Mouse (Mus musculus) limb, embryonic 15.5 days (tissue): ENCODE measurements around the gene Plekha1. TPM values are rescaled to one million over a fixed set of nuclear protein-coding genes. Genes with fewer than 3 reads are reported as not detected.

Source experiments
- ATAC-seq: fragments of 200-750 bp; cut with Nextera tagmentation; 2 replicates; pipeline ENCODE4 v1.8.0; 2017; ENCODE audit warnings: low read depth, moderate TSS enrichment; ENCODE audit not compliant: insufficient number of reproducible peaks, low FRiP score, low TSS enrichment
- H3K27ac ChIP-seq: fragments of 300-500 bp; sonication (generic); 2 replicates; pipeline ENCODE4 v1.5.1; 2015; ENCODE audit warnings: moderate library complexity, mild to moderate bottlenecking, inconsistent platforms
- H3K27me3 ChIP-seq: fragments of 300-500 bp; sonication (generic); 2 replicates; pipeline ENCODE4 v1.6.1; 2015; ENCODE audit warnings: inconsistent platforms
- H3K36me3 ChIP-seq: fragments of 300-500 bp; sonication (generic); 2 replicates; pipeline ENCODE4 v1.6.1; 2015; ENCODE audit warnings: inconsistent platforms
- H3K4me1 ChIP-seq: fragments of 300-500 bp; sonication (generic); 2 replicates; pipeline ENCODE4 v1.6.1; 2015; ENCODE audit warnings: inconsistent platforms
- H3K4me2 ChIP-seq: fragments of 300-500 bp; sonication (generic); 2 replicates; pipeline ENCODE4 v1.6.1; 2015; ENCODE audit warnings: mild to moderate bottlenecking, inconsistent platforms
- H3K4me3 ChIP-seq: fragments of 300-500 bp; sonication (generic); 2 replicates; pipeline ENCODE4 v1.5.1; 2015; ENCODE audit warnings: mild to moderate bottlenecking, inconsistent platforms
- H3K9ac ChIP-seq: fragments of 300-500 bp; sonication (generic); 2 replicates; pipeline ENCODE4 v1.6.1; 2015; ENCODE audit warnings: inconsistent platforms
- H3K9me3 ChIP-seq: fragments of 300-500 bp; sonication (generic); 2 replicates; pipeline ENCODE4 v1.6.1; 2016; ENCODE audit warnings: inconsistent platforms
- WGBS: fragments of 180-500 bp; shearing (Covaris S2); methylation state at CpG from one replicate; pipeline ENCODE4 v1.1.7; 2015; 5-methylcytosine and 5-hydroxymethylcytosine counted together
- polyA plus RNA-seq: library from polyadenylated mRNA; unstranded; fragments of >200 nt; fragmentation: Nextera tagmentation; extraction: Ambion mirVana; gene quantifications from 2 replicates; pipeline ENCODE4 v1.2.1, GENCODE M21; 2015

The Plekha1 gene
- polyA plus RNA-seq, 1 experiment from 2014 or later = 55.0 TPM

GRCm38 (mm10) chr7:130862501-130862900 is 3.1 kb upstream of the Plekha1 start:
- 30% methylated on average over 1 of the region's 1 CpGs for WGBS
- Histone ChIP-seq H3K9ac (no peak overlapping the region), H3K36me3 (no peaks in the 10 kb centered on the region), H3K4me2 (no peak overlapping the region), H3K4me3 (no peak overlapping the region), H3K27ac (no peak overlapping the region), H3K4me1 (peaks cover 24% of the 10 kb centered on the region), H3K27me3 (peaks cover 7% of the 10 kb centered on the region; the same call in 1 of the 2 replicates), H3K9me3 (no peaks in the 10 kb centered on the region)
- ATAC-seq = no peak

DNA sequence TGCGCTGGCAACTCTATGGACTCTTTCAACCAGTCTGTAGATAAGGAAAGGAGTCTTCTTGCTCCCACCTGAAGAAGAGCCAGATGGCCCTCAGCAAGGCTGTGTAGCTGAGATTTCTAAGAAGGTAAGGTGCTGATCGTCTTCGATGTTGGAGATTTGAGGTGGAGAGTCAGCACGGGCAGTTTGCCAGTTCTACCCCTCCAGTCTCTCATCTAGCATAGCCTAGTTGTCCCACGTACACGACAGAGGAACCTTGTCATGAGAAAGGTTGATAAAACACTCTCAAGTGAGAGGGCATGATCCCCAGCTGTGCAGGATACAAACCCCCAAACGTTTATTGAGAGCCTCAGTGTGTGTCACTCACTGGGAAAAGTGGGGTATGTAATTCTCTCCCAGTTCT is 845 bp upstream of the Plekha1 start:
- Histone ChIP-seq H3K27ac (no peak overlapping the region), H3K4me2 (no peak overlapping the region), H3K9ac (no peak overlapping the region), H3K4me3 (no peak overlapping the region), H3K9me3 (no peaks in the 10 kb centered on the region), H3K36me3 (no peaks in the 10 kb centered on the region), H3K27me3 (peaks cover 7% of the 10 kb centered on the region; the same call in 1 of the 2 replicates), H3K4me1 (peaks cover 24% of the 10 kb centered on the region)
- ATAC-seq = no peak
- 79% methylated on average over 7 of the region's 7 CpGs for WGBS

DNA sequence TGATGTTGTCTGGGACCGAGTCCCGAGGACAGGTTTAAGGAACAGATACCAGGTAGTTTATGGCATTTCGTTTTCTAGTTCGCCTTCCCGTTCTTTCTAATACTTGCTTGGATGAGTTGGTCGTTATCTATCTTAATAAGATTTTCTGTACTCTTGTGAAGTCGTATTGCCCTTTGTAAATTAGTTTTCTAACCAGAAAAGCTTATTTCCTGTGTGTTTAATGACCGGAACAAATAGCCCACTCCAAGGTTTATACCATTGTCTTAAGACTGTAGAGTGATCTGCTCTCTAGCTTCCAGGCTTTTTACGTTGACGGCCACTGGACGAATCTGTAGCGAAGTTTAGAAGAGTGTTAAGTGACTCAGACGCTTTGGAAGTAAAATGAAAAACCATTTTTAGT is 1.1 kb downstream of the Plekha1 start:
- H3K27me3 ChIP-seq = 0 out of 2 replicates have a peak, but pooled peaks cover 4% of the 10 kb centered on the region
- peak overlapping the region; percentile 85 for H3K4me3 ChIP-seq
- H3K9ac ChIP-seq = peak overlapping the region; percentile 75; the same call in 1 of the 2 replicates
- WGBS = 3% methylated on average over 13 of the region's 13 CpGs
- no peaks in the 10 kb centered on the region for H3K36me3 ChIP-seq
- no peak for ATAC-seq
- no peaks in the 10 kb centered on the region for H3K9me3 ChIP-seq
- peak overlapping the region; percentile 67 for H3K4me2 ChIP-seq
- peaks cover 10% of the 10 kb centered on the region; the same call in 1 of the 2 replicates for H3K4me1 ChIP-seq
- no peak overlapping the region for H3K27ac ChIP-seq

DNA sequence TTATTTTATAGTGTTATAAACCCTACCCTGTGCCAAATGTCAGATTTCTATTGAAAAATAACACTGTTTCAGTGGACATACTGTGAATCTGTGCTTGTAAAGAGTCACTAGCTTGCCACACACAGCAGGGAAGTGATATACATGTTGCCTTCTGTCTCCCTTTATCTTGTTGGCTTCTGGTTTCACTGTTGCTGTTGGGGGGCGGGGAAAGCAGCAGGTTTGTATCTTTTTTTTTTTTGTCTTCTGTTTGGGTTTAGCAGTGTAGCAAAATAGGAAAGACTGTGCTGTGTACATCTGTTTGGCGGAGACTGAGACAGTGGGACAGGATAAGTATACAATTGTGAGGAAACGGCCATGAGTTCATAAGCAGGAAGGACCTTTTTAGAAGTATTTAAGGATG is 1.7 kb downstream of the Plekha1 start:
- no peaks in the 10 kb centered on the region for H3K9me3 ChIP-seq
- no peak overlapping the region for H3K9ac ChIP-seq
- no peak for ATAC-seq
- no peaks in the 10 kb centered on the region for H3K36me3 ChIP-seq
- H3K4me1 ChIP-seq = peaks cover 6% of the 10 kb centered on the region; the same call in 1 of the 2 replicates
- no peak overlapping the region for H3K4me2 ChIP-seq
- no peak overlapping the region for H3K4me3 ChIP-seq
- H3K27ac ChIP-seq = no peak overlapping the region
- 0 out of 2 replicates have a peak, but pooled peaks cover 4% of the 10 kb centered on the region for H3K27me3 ChIP-seq
- WGBS = 64% methylated on average over 3 of the region's 3 CpGs

GRCm38 (mm10) chr7:130884161-130884560 is 18.6 kb downstream of the Plekha1 start:
- H3K9ac ChIP-seq = no peak overlapping the region
- 0 out of 2 replicates have a peak, but pooled peaks cover 4% of the 10 kb centered on the region for H3K4me1 ChIP-seq
- 92% methylated on average over 2 of the region's 2 CpGs for WGBS
- H3K36me3 ChIP-seq = peaks cover 24% of the 10 kb centered on the region; the same call in 1 of the 2 replicates
- no peaks in the 10 kb centered on the region for H3K27me3 ChIP-seq
- no peaks in the 10 kb centered on the region for H3K9me3 ChIP-seq
- H3K4me3 ChIP-seq = no peak overlapping the region
- H3K4me2 ChIP-seq = no peak overlapping the region
- H3K27ac ChIP-seq = no peak overlapping the region
- no peak for ATAC-seq

GRCm38 (mm10) chr7:130886246-130886645 is 20.7 kb downstream of the Plekha1 start:
- Histone ChIP-seq H3K4me3 (no peak overlapping the region), H3K27me3 (no peaks in the 10 kb centered on the region), H3K36me3 (0 out of 2 replicates have a peak, but pooled peaks cover 20% of the 10 kb centered on the region), H3K9ac (no peak overlapping the region), H3K9me3 (no peaks in the 10 kb centered on the region), H3K27ac (no peak overlapping the region), H3K4me2 (no peak overlapping the region), H3K4me1 (0 out of 2 replicates have a peak, but pooled peaks cover 4% of the 10 kb centered on the region)
- 74% methylated on average over 3 of the region's 3 CpGs for WGBS
- no peak for ATAC-seq

DNA sequence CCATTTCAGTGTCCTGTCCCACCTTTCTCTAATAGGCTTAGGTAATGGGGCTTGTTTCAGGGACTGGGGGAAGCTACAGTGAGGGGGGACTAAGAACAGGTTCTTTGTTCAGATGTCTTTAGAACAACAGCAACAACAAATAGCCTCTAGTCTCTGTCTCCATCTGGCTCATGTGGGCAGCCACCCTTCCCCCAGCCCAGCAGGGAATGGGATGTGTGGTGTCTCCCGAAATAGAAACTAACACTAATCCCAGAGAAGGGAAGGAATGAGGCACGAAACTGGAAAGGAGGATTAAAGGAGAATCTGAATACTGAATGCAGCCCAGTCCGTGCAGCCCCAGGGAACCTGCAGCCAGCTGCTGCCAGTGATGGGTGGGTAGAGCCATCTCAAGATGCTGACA is 22.4 kb downstream of the Plekha1 start:
- H3K9ac ChIP-seq = no peak overlapping the region
- H3K27ac ChIP-seq = no peak overlapping the region
- H3K4me3 ChIP-seq = no peak overlapping the region
- 0 out of 2 replicates have a peak, but pooled peaks cover 4% of the 10 kb centered on the region for H3K4me1 ChIP-seq
- H3K27me3 ChIP-seq = no peaks in the 10 kb centered on the region
- no peak overlapping the region for H3K4me2 ChIP-seq
- H3K9me3 ChIP-seq = no peaks in the 10 kb centered on the region
- ATAC-seq = no peak
- H3K36me3 ChIP-seq = peaks cover 22% of the 10 kb centered on the region; the same call in 1 of the 2 replicates
- WGBS = 43% methylated on average over 3 of the region's 3 CpGs

GRCm38 (mm10) chr7:130890871-130891270 is 25.3 kb downstream of the Plekha1 start:
- Histone ChIP-seq H3K9ac (no peak overlapping the region), H3K27ac (no peak overlapping the region), H3K36me3 (peaks cover 23% of the 10 kb centered on the region), H3K4me3 (no peak overlapping the region), H3K27me3 (no peaks in the 10 kb centered on the region), H3K4me1 (0 out of 2 replicates have a peak, but pooled peaks cover 4% of the 10 kb centered on the region), H3K9me3 (no peaks in the 10 kb centered on the region), H3K4me2 (no peak overlapping the region)
- no peak for ATAC-seq
- WGBS = 12% methylated on average over 2 of the region's 2 CpGs

DNA sequence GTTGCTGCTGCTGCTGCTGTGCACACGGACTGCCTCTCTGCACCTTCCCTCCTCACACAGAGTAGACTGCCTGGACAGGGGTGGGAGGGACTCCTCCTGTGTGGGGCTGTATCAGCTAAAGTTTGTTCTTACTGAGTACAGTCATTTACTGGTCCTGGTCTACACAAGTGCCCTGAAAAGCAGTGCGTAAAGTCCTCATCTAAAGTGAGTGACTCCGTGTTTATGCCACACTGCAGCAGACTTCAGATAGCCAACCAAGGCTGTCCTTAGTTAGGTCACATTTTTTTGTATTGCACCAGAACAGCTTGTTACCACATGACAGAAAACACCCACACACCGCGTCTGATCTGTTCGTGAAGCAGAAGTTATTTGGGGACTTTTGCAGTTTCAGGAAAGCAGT is 27.4 kb downstream of the Plekha1 start:
- no peaks in the 10 kb centered on the region for H3K9me3 ChIP-seq
- no peak for ATAC-seq
- H3K9ac ChIP-seq = no peak overlapping the region
- peaks cover 26% of the 10 kb centered on the region for H3K36me3 ChIP-seq
- no peaks in the 10 kb centered on the region for H3K4me1 ChIP-seq
- no peak overlapping the region for H3K27ac ChIP-seq
- H3K4me3 ChIP-seq = no peak overlapping the region
- WGBS = 42% methylated on average over 6 of the region's 6 CpGs
- H3K4me2 ChIP-seq = no peak overlapping the region
- H3K27me3 ChIP-seq = no peaks in the 10 kb centered on the region

- Histone ChIP-seq H3K9me3 (no peaks in the 10 kb centered on the region), H3K4me1 (no peaks in the 10 kb centered on the region), H3K27ac (no peak overlapping the region), H3K4me2 (no peak overlapping the region), H3K4me3 (no peak overlapping the region), H3K9ac (no peak overlapping the region), H3K27me3 (no peaks in the 10 kb centered on the region), H3K36me3 (peaks cover 30% of the 10 kb centered on the region)
- 62% methylated on average over 9 of the region's 9 CpGs for WGBS
- ATAC-seq = no peak
Observed at GRCm38 (mm10) chr7:130894931-130895617, 29.5 kb downstream of the Plekha1 start.

DNA sequence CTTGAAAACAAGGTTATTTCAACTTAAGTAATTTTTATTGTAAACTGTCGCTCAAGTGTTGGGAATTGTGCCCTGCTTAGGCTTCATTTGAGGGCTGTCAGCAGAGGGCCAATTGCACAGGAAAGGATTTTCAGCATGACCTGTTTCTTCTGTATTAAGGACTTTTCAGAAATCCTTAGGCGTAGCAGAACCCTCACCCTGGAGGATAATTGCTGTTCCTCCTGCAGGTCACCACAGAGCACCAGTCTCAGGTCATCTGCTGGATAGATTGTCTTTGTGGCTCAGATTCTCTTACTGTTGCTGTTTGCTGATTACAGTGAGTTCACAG is 30.0 kb downstream of the Plekha1 start:
- Histone ChIP-seq H3K9me3 (no peaks in the 10 kb centered on the region), H3K9ac (no peak overlapping the region), H3K4me3 (no peak overlapping the region), H3K27ac (no peak overlapping the region), H3K4me1 (no peaks in the 10 kb centered on the region), H3K27me3 (no peaks in the 10 kb centered on the region), H3K36me3 (peaks cover 32% of the 10 kb centered on the region), H3K4me2 (no peak overlapping the region)
- WGBS = 76% methylated on average over 2 of the region's 2 CpGs
- no peak for ATAC-seq

DNA sequence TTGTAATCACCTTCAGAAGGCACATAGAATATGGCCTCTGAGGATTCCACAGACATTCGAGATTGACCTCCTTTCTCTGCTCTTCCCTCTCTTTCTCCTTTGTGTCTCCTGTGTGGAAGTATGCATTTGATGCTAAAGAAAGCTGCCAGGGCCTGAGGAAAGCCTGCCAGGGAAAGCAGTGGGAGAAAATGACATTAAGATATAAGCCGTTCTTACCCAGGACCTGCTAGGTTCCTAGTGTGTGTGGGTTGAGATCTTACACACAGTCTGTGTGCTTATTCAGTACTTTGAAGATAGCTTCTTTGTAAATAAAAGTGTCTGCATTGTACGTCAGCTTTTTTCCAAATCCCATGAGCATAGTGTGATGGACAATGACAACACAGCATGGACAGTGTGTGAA is 30.5 kb downstream of the Plekha1 start:
- Histone ChIP-seq H3K4me1 (no peaks in the 10 kb centered on the region), H3K36me3 (peaks cover 36% of the 10 kb centered on the region), H3K4me2 (no peak overlapping the region), H3K9me3 (no peaks in the 10 kb centered on the region), H3K27me3 (no peaks in the 10 kb centered on the region), H3K9ac (no peak overlapping the region), H3K4me3 (no peak overlapping the region), H3K27ac (no peak overlapping the region)
- 82% methylated on average over 3 of the region's 3 CpGs for WGBS
- no peak for ATAC-seq
